Mouse (Mus musculus) Patski (cell line): ENCODE measurements at regions not wholly inside any gene's neighbourhood (a gene's known extent, or its start where the extent isn't known, plus 50 kb on each side); places are given as distances from the start of the nearest gene placed in this dataset.

Experiments used
- ATAC-seq: fragments of 100-300 bp; one replicate; pipeline ENCODE4 v1.8.0; 2021
- CTCF ChIA-PET: fragments of 350-600 bp; sonication (Branson Sonifier 250); formaldehyde crosslinking; loops from one replicate; lab custom pipeline; 2022; ENCODE audit warnings: inconsistent platforms; lab: Charles Lee
- POLR2A ChIA-PET: fragments of 350-600 bp; sonication (Branson Sonifier 250); formaldehyde crosslinking; loops from one replicate; lab custom pipeline; 2022; ENCODE audit warnings: antibody characterized with exemption, inconsistent platforms; lab: Charles Lee
- DNase-seq: peaks from one replicate; pipeline ENCODE4 v3.0.0-alpha.2; 2011; ENCODE audit warnings: low read depth, low spot score
- H3K27me3 ChIP-seq: fragments of 371-371 bp; one replicate; pipeline ENCODE4 v1.5.1; 2021
- CTCF ChIP-seq: fragments of 100-300 bp; IDR thresholded peaks from one replicate; pipeline ENCODE4 v1.5.1; 2021
- in situ Hi-C: fragments of 300-500 bp; cut with MboI; formaldehyde crosslinking; loops from 3 replicates; pipeline ENCODE4 v1.11.1; 2018; ENCODE audit warnings: low pct_unique_long_range_greater_than_20kb, mixed read lengths

- TF ChIP-seq CTCF, result no peak
- ChIA-PET POLR2A (interaction anchor here (0.6 kb wide), 1 partner anchor 232 kb away, joined by 3 read pairs; no protein-coding TSS in a partner anchor), CTCF (interaction anchor here (1.0 to 1.3 kb wide), 2 partner anchors 18 to 22 kb away, joined by 3 read pairs; no protein-coding TSS in a partner anchor)
- no peak for DNase-seq
- in situ Hi-C loops, result no loop called here
- no peak for ATAC-seq
- H3K27me3 ChIP-seq, result no peaks in the 10 kb centered on the region
Observed at GRCm38 (mm10) chr13:53055697-53056096, 74.8 kb upstream of the Nfil3 start.

- DNase-seq (no peak), ATAC-seq (no peak)
- ChIA-PET POLR2A (no interaction called here), CTCF (no interaction called here)
- no peak for TF ChIP-seq CTCF
- H3K27me3 ChIP-seq, result no peaks in the 10 kb centered on the region
- in situ Hi-C loops, result no loop called here
Observed at GRCm38 (mm10) chr13:53053211-53053610, 72.3 kb upstream of the Nfil3 start.

- H3K27me3 ChIP-seq, result no peaks in the 10 kb centered on the region
- ATAC-seq, result no peak
- in situ Hi-C loops, result no loop called here
- TF ChIP-seq CTCF, result no peak
- ChIA-PET CTCF (interaction anchor here (1.3 kb wide), 1 partner anchor 15 kb away, joined by 3 read pairs; no protein-coding TSS in a partner anchor), POLR2A (no interaction called here)
- no peak for DNase-seq
Observed at GRCm38 (mm10) chr13:53052806-53053205, 71.9 kb upstream of the Nfil3 start.

- DNase-seq (no peak), ATAC-seq (no peak)
- POLR2A ChIA-PET, result no interaction called here
- H3K27me3 ChIP-seq, result no peaks in the 10 kb centered on the region
- no peak for TF ChIP-seq CTCF
- in situ Hi-C loops, result no loop called here
- CTCF ChIA-PET, result interaction anchor here (1.3 kb wide), 1 partner anchor 15 kb away, joined by 3 read pairs; no protein-coding TSS in a partner anchor
Observed at GRCm38 (mm10) chr13:53052188-53052587, 71.3 kb upstream of the Nfil3 start.

- in situ Hi-C loops, result no loop called here
- DNase-seq (no peak), ATAC-seq (no peak)
- CTCF ChIA-PET, result interaction anchor here (0.8 kb wide), 1 partner anchor 29 kb away, joined by 3 read pairs; no protein-coding TSS in a partner anchor
- no peaks in the 10 kb centered on the region for H3K27me3 ChIP-seq
- POLR2A ChIA-PET, result no interaction called here
- TF ChIP-seq CTCF, result no peak
Observed at GRCm38 (mm10) chr13:53051386-53051785, 70.5 kb upstream of the Nfil3 start.

- DNase-seq, result peak; percentile 19
- CTCF ChIA-PET, result no interaction called here
- POLR2A ChIA-PET, result interaction anchor here (0.6 kb wide), 1 partner anchor 29 kb away, joined by 3 read pairs; no protein-coding TSS in a partner anchor
- no peaks in the 10 kb centered on the region for H3K27me3 ChIP-seq
- in situ Hi-C loops, result no loop called here
- no peak for TF ChIP-seq CTCF
- ATAC-seq, result no peak
Observed at GRCm38 (mm10) chr13:53049176-53049575, 68.3 kb upstream of the Nfil3 start.

GRCm38 (mm10) chr13:53033189-53033943 lies 52.5 kb upstream of the Nfil3 start:
- DNase-seq (peak; percentile 88), ATAC-seq (peak; percentile 94)
- in situ Hi-C loops, result no loop called here
- ChIA-PET CTCF (interaction anchor here (1.0 to 1.9 kb wide), 3 partner anchors 38 to 60 kb away, joined by 3 to 5 read pairs (median 5); no protein-coding TSS in a partner anchor), POLR2A (interaction anchor here (0.7 kb wide), 2 partner anchors 32 to 50 kb away, joined by 3 to 8 read pairs; no protein-coding TSS in a partner anchor)
- TF ChIP-seq CTCF, result no peak
- no peaks in the 10 kb centered on the region for H3K27me3 ChIP-seq
